Mouse (Mus musculus): ENCODE results near the gene Fxn. TPM values are rescaled to one million over a fixed set of nuclear protein-coding genes. Genes with fewer than 3 reads are reported as not detected.
A peak's percentile ranks its signal among the peaks of the same experiment; 100 is the strongest.

The Fxn gene
- 28.2 and 30.0 TPM in 2 replicates for total RNA-seq (2015)
- 13.0 and 15.3 TPM in 2 replicates for total RNA-seq (2017)

DNA sequence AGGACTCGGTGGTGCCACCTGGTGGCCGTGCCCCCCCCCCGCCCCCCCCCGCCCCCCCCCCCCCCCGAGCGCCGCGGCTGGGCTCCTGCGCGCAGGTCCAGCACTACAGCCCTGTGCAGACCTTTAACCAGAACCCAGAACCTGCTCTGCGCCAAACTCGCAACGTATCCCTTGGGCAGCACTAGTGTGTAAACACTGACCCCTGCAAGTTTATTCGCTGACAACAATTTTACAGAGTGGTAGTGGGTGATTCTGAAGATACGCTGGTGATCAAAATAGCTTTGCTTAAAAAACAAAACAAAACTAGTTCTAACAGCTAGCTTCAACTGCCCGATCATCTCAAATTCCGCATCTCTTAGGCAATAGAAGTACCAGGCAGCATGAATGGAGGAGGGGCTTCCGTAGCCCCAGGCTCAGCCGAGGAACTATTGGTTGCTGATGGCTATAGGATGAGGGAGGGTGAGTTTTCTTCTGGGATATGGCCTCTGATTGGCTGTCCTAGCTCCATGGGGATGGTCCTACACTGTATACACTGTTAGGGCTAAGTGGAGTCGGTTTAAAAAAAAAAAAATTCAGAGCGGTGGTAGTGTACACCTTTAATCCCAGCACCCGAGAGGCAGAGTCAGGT lies at the start of gene Fxn:
Gene Fxn (minus strand): TSS at position 5 of the 628 bp plus-strand sequence.
- ATAC-seq (replicated peaks; ENCODE audit: poor library complexity) = peak; percentile 74

DNA sequence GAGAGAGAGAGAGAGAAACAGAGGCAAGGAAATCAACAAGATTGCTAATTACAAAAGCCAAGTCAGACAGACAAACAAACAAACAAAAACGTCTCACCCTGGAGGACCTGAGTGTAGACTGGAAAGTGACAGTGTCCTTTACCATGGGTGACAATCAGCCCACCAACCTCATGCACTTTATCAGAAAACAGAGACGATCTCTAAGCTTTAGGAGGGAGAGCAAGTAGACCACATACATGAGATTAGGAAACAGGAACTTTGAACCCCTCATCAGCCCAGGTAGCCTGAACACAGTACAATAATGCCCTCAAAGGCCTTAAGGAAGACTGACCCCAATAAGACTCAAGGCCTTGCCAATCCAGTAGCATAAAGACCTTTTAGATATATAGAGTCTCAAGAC lies 47.5 kb upstream of the Fxn start:
- ATAC-seq (replicated peaks; ENCODE audit: poor library complexity) = no peak

DNA sequence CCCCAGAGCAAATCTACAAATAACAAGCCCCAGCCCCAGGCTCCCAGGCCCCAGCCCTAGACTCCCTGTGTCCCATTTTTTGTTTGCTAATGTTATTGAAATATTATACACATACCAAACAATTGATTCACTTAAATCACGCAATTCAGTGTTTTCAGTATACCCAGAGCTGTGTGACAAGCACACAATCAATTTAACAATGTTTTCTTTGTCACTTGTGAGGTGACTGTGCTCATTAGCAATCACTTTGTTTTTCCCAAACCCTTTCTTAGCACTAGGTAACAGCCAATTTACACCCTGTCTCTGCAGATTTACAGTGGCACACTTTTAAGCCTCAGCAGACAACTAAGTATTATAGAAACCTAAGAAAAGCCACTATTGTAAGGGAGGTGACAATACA lies 46.6 kb upstream of the Fxn start:
- ATAC-seq (replicated peaks; ENCODE audit: poor library complexity) = no peak

DNA sequence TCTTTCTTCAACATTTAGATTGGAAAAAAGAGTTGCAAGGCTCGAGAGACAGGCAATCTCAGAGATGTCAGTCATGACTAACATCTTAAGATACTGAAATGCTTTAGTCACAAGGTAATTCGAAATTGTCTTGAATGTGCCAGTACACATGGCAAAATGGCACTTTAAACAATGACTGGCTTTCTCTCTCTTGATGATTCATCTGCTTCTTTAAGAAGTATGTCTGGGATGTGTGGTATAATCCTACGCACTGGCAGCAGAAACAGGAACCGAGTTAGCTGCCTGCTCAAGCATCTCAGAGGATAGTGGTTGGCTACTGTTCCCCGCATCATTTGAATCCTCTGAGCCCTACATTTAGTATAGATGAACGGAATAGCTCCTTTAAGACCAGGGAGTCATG lies 45.3 kb upstream of the Fxn start:
- no peak for ATAC-seq (replicated peaks; ENCODE audit: poor library complexity)

DNA sequence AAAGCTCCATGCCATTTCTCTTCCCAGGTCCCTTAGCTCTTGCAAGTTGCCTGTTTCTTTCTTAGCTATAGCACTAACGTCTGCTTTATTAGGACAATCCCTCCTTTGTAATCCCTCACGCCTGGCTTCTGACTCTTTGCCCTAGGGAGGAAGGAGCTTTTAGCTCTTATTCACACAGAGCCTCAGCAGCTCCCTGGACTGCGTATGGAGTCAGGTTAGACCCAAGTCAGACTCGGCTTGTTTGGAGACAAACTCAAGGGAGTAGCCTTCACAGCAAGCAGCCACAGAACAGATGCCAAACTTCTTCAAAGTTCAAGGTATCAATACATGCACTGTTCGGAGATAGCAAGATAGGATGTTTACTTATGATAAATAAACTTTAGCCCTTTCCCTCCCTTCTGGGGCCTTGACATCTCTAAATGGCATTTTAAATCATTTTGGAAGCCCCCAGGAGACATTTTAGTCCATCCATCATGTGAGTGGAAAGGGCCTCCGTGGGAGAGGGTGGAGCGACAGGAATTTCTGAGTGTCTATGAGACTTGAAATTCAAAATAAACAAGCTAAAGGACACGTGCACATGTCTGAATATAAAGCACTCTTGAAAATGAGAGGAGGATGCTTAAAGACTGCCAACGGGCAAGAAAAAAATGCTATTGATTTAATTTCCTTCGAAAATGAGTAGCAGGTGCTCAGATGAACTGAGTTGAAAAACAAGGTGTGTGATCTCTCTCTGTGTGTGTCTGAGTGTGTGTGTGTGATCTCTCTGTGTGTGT lies 43.6 kb upstream of the Fxn start:
- ATAC-seq (replicated peaks; ENCODE audit: poor library complexity) = no peak

DNA sequence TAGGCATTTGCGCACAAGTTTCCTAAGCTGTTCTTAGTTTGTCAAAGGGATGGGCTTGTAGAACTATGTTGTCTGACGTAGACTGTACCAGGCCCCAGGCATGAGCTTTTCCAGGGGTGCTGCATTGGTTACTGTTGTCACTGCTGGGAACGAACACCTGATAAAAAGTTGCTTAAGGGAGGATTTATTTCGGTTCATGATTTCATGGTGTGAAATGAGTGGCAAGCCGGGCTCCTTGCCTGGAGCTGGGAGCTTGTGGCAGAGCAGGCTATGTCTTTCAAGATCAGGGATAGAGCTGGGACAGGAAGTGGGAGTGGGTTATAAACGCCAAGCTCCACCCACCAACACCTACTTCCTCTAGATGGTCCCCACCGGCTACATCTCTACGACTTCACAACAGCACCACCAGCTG lies 41.5 kb upstream of the Fxn start:
- no peak for ATAC-seq (replicated peaks; ENCODE audit: poor library complexity)

DNA sequence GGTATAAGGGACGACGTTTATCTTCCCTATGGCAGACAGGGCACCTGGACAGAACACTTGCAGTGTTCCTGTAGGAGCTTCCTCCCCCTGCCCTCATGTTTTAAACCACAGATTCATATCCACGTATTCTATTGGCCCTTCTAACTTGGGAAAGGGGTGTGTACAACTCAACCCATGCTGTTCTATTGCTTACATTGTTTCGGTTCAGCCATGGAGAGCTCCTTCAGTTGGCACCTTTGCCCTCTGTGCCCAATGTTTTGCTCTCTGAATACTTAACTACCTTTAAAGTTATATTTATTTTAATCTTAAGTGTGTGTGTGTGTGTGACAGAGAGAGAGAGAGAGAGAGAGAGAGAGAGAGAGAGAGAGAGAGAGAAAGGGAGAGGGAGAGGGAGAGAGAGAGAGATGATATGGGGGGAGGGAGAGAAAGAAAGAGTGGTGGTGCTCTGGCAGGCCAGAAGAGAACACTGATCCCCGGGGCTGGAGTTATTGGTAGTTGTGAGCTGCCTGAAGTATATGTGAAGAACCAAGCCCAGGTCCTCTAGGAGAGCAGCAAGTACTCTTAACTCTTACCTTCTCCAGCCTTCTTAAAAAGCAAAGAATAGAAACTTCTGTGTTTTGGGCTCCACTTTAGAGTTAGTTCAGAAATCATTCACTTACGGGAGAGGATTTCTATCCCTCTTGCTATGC lies 41.0 kb upstream of the Fxn start:
- no peak for ATAC-seq (replicated peaks; ENCODE audit: poor library complexity)

DNA sequence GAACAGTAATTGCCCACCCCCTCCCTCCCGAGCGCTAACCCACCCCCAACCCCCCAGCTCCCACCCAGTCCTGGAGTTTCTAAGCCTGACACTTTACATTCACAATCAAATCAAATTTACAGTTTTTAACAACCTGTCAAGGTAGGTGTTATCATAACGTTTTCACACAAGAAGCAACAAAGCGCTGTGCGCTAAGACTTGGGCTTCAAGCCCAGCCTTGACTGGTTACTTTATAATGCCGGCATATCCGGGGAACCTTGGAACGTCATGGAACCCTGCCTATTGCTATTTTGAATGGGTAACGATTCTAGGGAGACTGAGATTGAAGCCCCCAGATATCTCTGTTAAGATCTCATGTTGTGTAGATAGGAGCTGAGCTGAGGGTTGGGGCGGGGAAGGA lies 37.8 kb upstream of the Fxn start:
- no peak for ATAC-seq (replicated peaks; ENCODE audit: poor library complexity)

DNA sequence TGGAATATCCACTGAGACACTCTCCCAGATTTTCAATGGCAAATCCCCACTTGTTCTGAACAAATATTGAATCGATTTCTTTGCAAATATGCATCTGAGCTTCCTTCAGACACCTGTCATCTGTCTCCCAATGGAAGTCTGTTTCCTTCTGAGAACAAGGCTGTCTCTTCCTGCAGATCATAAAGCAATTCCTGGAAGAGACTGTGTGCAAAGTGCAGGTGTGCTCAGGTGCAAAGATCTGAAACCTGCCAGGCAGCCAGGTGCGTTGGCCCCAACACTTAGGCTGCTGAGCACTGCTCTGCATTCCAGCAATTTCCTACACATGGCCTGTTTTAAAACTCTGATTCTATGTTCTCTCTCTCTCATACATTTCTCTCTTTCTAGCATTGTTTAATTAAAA lies 37.3 kb upstream of the Fxn start:
- no peak for ATAC-seq (replicated peaks; ENCODE audit: poor library complexity)

DNA sequence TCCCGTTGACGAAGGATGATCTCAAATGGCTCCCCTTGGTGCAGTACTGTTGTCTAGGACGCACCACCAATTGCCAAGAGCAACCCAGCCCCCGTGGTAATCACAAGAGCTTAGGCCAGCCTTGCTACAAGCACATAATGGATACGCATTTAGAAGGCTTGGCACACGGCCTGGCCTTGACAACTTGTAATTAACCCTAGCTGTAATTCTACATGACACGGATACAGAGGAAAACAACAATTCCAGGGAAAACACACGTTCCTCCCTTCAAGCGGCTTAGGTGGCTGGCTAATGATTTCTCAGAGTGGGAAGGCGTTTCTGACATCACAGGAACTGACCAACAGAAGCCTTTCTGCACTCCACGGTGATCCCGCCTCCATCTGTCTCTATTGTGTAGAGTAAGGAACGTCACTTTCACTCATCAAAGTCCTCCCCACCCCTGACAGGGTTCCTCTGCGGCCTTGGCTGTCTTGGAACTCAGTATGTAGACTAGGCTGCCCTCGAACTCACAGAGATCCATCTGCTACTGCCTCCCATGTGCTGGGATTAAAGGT lies 36.7 kb upstream of the Fxn start:
- no peak for ATAC-seq (replicated peaks; ENCODE audit: poor library complexity)

DNA sequence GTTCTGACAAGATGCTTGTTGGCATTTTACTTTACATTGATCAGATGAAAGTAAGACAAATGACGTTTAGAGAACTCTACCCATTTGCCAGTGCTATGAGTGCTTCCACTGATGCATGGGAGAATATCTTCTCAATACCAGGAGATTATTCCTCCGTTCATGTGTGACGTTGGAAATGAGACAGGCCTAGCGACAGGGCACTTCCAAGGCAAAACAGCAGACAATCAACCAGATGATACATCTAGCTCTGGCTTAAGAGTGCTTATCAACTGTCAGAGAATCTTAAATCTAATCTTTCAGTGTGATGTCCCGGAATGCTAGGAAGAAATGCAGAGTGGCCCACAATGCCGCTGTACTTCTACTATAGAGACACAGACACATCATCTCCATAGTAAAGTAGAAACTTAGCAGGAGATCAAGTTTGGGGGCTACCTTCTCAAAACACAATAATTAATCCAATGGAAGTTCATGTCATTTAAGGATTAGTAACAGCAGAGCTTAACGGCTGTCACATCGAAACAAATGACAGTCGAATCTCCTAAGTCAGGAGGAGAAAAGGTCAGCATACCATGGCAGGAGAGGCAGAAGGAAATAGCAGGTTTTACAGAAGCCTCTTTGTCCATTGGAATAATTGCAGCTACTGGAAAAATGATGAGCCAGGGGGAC lies 35.8 kb upstream of the Fxn start:
- no peak for ATAC-seq (replicated peaks; ENCODE audit: poor library complexity)

DNA sequence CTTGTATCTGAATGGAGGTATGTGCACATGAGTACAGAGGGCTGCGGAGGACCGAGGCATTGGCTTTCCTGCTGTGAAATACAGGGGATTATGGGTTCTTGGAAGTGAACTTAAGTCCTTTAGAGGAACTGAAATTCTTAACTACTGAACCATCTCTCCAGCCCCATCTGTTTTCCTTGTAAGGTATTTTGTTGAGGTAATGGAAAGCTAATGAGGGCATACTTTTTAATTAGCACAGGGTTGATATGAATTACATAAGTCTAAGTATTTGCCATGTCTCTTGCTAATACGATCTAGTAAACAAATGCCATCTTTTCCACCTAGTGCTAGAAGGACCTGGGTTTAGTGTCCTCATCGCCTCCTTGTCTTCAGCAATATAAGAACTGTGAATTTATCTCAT lies 34.8 kb upstream of the Fxn start:
- ATAC-seq (replicated peaks; ENCODE audit: poor library complexity) = no peak

DNA sequence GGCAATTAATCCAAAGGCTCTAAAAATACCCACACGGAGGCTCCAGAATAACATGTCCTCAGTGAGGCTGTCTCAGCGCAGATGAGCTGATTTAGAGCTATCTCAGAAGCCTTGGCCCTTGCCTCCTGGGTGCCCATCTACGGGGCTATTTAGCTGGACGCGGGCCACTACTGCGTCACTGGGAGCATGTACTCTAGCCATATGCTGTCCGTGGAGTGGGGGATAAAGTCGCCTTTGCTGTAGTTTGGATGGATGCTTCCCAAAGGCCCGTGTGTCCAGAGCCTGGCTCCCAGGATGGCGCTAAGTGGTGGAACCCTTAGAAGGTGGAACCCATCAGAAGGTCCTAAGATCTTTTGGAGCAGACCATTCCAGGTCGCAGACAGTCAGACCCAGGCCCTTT lies 34.3 kb upstream of the Fxn start:
- ATAC-seq (replicated peaks; ENCODE audit: poor library complexity) = no peak

DNA sequence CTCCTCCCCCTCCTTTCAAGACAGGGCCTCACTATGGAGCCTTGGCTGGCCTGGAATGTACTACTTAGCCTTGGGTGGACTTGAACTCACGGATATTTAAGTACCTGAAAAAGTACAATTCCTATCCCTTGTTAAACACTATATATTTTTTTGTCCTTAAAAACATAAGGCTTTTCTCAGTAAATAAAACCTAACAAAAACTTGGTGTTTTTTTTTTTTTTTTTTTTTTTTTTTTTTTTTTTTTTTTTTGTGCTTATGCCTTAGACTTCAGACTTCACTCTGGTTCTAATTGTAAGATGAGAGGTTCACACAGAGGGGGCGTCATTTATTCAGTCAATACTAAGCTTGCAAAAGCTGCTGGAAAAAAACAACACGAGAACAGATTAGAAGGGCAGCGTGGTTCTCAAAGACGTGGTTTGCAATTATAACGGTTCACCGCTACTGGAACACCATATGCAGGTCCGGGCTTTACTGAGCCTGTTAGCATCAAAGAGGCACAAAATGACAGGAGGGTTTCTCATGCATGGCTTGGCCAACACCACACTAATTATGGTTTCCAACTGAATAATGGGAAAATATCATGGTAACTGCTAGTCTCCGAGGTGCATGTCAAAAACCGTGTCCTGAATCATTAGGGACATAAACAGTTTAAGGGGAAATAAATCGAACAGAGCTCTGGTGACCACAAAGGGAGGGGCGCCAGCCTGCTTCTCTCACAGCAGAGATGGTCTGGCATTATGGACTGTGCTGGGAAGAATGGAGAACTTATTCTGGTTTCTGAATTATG lies 32.3 kb upstream of the Fxn start:
- ATAC-seq (replicated peaks; ENCODE audit: poor library complexity) = no peak

DNA sequence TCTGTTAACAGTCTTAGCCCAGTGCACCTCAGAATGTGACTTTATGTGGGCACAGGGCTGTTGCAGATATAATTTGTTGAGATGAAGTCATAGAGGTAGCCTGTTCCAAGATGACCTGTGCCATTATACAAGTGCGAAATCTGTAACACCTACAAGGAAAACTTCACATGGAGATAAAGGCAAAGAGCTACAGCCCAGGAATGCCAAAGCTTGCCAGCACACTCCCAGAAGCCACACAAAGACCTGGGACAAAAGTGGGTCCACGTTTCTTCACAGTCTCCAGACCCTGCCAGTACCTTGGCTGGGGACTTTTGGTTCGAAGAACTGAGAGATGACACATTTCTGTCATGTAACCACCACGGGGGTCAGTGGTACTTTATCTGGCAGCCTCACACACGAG lies 31.6 kb upstream of the Fxn start:
- ATAC-seq (replicated peaks; ENCODE audit: poor library complexity) = no peak

DNA sequence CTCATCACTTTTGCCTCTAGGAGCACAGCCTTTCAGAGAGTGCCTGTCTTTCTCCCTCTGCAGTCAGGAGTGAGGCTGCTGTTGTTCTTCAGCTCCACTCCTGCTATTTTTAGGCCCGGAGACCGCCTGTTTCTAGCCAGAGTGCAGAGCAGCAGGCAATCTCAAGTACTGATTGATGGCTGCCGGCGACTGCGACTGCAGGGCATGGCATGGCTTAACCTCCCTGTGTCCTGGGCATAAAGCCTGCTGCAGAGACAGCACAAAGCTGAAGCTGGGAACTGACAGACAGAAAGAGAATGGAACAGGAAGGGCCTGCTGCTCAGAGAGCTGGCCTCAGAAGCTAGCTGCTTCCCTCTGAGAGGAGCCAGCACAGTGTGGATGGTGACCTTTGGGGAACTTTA lies 27.9 kb upstream of the Fxn start:
- ATAC-seq (replicated peaks; ENCODE audit: poor library complexity) = no peak

DNA sequence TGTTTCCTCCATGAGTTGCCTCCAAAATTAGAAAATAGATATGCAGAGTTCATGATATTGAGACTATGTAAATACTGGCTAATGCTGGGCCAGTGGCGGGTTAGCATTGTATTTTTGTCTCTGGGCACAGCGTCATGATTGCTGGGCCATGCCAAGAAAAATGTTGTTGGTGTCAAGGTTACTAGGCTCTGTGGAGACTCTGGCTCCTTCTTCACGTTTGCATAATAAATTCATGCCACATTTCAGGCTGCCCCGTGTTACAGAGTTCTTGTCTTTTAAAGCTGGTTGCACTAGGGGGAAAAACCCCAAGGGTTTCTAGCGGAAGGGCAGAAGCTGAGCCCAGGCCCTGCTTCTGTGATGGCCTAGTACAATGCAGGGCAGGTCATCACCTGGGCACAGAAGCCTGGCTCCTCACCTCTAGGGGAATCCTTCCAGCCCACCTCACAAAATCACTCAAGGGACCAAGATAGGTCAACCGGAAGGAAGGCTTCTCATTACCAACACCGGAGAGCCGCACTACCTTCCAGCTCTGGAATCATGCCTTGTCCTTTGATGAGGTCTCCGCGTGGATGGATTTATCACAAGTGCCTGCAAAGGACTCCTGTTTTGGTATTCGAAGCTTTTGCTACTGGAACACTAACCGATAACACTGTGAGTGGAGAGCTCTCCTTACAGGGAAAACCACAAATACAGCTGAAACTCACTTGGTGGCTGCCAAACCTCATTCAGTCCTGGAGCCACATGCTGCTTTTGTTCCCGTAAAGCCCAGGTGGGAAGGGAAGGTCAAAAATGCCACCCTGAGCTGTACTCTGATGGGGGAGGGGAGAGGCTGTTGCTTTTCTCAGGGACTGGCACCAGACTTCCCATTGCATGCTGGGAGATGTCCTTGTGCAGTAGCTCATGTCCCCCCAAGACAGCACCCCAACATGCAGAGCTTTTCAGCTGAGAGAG lies 27.1 kb upstream of the Fxn start:
- ATAC-seq (replicated peaks; ENCODE audit: poor library complexity) = no peak

DNA sequence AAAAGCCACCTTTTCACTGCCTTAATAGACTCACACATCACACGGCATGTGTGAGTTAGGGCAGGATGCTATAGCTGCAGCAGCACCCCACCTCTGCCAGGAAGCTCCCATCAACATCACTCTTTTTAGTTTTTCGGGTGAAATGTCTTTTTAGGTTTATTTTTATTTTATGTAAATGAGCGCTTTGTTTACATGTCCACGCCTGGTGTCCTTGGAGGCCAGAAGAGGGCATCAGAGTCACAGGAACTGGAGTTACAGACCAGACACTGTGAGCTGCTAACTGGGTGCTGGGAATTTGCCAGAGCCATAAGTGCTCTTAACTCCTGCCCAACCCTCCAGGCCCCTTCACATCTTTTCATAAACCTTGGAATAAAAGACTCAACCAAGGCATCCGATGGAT lies 25.9 kb upstream of the Fxn start:
- no peak for ATAC-seq (replicated peaks; ENCODE audit: poor library complexity)

DNA sequence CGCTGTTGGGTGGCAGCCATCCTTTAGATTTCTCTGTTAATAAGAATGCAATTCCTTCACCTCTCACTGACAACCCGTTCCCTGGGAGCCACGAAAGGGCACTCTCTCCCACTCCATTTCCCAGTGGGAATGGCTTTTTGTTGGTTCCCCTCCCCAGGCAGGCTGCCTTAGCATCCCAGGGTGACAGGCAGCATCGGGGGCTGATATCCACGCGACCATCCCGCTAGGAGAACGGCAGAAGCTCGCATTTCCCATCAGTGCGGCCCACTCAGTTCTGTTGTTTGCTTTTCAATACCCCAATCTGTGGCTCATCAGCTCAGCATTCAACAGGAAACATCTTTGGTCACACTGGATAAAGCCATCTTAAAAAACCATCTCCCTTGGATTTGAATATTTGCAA lies 21.8 kb upstream of the Fxn start:
- no peak for ATAC-seq (replicated peaks; ENCODE audit: poor library complexity)

DNA sequence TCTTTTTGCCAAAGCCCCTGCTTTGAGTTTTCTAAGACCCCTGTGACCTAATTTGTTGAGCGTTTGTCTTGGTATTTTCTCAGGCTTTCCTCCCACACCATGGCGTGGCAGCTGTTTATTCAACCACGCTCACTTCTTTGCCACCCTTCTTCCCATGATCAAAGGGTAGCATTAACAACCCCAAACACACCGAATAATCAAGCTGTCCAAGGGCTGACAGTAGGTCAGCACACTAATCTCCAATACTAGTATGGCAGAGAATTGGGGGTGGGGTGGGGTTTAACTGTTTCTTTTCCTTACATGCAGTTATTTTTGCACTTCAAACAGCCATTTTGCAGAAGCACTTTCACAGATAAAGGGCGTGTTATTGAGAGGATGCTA lies 21.4 kb upstream of the Fxn start:
- ATAC-seq (replicated peaks; ENCODE audit: poor library complexity) = no peak

All from megakaryocyte progenitor cell, adult 5-6 weeks (primary cell).